Mouse (Mus musculus) stomach, postnatal 0 days (tissue): ENCODE data around the gene Caprin1.
A peak's percentile ranks its signal among the peaks of the same experiment; 100 is the strongest.

Source experiments
- CTCF ChIP-seq: IDR thresholded peaks from 2 replicates; pipeline ENCODE4 v1.5.1; 2016; ENCODE audit warnings: antibody characterized with exemption, low read depth, mild to moderate bottlenecking, moderate library complexity
- EP300 ChIP-seq: optimal IDR thresholded peaks from 2 replicates; pipeline ENCODE3; 2016; ENCODE audit warnings: antibody characterized with exemption

- TF ChIP-seq CTCF (peak; percentile 93), EP300 (no peak)
Measured at GRCm38 (mm10) chr2:103718594-103719291, 78.7 kb downstream of the Caprin1 start.
